ENCODE assay signal across 8 mouse cellular contexts in the genomic region with DNA sequence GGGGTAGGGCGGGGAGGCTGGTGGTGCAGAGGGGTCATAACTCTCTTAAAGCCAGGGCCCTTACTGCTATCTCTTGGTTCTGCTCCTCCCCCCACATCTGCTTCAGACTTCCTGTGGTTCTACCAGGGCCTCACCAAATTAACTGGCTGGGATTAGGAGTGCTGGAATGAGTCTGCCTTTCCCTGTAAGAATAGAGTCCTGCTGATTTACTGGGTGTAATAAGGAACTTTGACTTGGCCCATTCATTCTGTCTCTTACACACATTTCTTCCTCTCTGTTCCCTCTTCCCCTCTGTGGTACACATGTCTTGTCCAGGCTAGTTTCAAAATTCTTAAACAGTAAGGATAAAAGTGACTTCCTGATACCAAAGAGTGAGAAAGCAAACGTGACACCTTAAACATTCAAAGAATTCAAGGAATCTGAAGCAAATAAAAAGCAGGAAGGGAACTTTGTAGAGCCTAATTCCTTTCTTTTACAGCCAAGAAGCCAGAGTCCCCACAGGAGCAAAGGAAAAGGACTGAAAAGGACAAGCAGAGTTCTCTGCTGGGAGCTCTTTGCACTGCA. TPM values are rescaled to one million over a fixed set of nuclear protein-coding genes. Genes with fewer than 3 reads are reported as not detected.
DNase-seq lines count a peak whose midpoint lies in the region; ATAC-seq and TF ChIP-seq lines count a peak whose summit lies in the region.

No protein-coding gene starts in this region.

- peak overlapping the region; percentile 54 for H3K27ac ChIP-seq in hindbrain, embryonic 16.5 days (ENCODE audit: low read depth, low read length)

- no peak overlapping the region for H3K4me2 ChIP-seq in hindbrain, embryonic 16.5 days (ENCODE audit: low read length)

- H3K4me1 ChIP-seq in hindbrain, embryonic 16.5 days (ENCODE audit: control insufficient read depth, insufficient read depth, low read depth, low read length): peaks cover 5% of the 10 kb centered on the region

- no peaks in the 10 kb centered on the region for H3K36me3 ChIP-seq in hindbrain, embryonic 16.5 days (ENCODE audit: control insufficient read depth, insufficient read depth, low read length)

- no peak for ATAC-seq in hindbrain, embryonic 16.5 days
- ATAC-seq in megakaryocyte progenitor cell, adult 5-6 weeks (replicated peaks; ENCODE audit: poor library complexity): peak; percentile 24

- no peak overlapping the region for H3K4me3 ChIP-seq in hindbrain, embryonic 16.5 days (ENCODE audit: low read length)

- H3K27me3 ChIP-seq in hindbrain, embryonic 16.5 days (replicated peaks; ENCODE audit: control insufficient read depth, insufficient read depth, low read length): no peaks in the 10 kb centered on the region

- TF ChIP-seq POLR2A in brain, embryonic 14.5 days (IDR thresholded peaks at IDR 0.05; ENCODE audit: borderline replicate concordance, extremely low read depth, insufficient read depth, insufficient read length, poor library complexity, severe bottlenecking): no peak

- 18% methylated on average over 2 of the region's 2 CpGs for WGBS in hindbrain, embryonic 16.5 days

- no peaks in the 10 kb centered on the region for H3K9me3 ChIP-seq in hindbrain, embryonic 16.5 days (ENCODE audit: control insufficient read depth, low read length)

- peak; percentile 35 for DNase-seq in heart, adult 8-10 months (ENCODE audit: low spot score)
- DNase-seq in heart, adult 18-20 months: no peak
- DNase-seq in brain, embryonic 14.5 days (ENCODE audit: low read depth): peak; percentile 27
- DNase-seq in thymus, adult 18-20 months: no peak
- no peak for DNase-seq in adrenal gland, adult (ENCODE audit: inconsistent age in 2 of 2, low spot score in 1 of 2)
- DNase-seq in thymus, postnatal 0 days (ENCODE audit: low spot score): no peak

- H3K9ac ChIP-seq in hindbrain, embryonic 16.5 days (ENCODE audit: low read depth, low read length): no peak overlapping the region

- TF ChIP-seq CTCF in brain, embryonic 14.5 days (IDR thresholded peaks at IDR 0.05; ENCODE audit: borderline replicate concordance, extremely low read depth, insufficient read depth, insufficient read length): no peak

RNA-seq across cellular contexts. Expression of a gene that starts 3.1 kb away (rescaled TPM):
- 1 to 10 TPM; 2.5 TPM for total RNA-seq in heart, adult 8-10 months (2022)
- 1 to 10 TPM; 1.6 to 2.1 TPM for total RNA-seq in heart, adult 18-20 months (2021)
- 3.6 and 4.2 TPM in 2 replicates for polyA plus RNA-seq in brain, embryonic 14.5 days (2012; rRNA removed)
- 3.6 and 3.7 TPM in 2 replicates for polyA plus RNA-seq in hindbrain, embryonic 16.5 days (2015; fragmentation: Nextera tagmentation; extraction: Ambion mirVana)
- total RNA-seq in megakaryocyte progenitor cell, adult 5-6 weeks (2015): 17.2 and 21.6 TPM in 2 replicates
- total RNA-seq in megakaryocyte progenitor cell, adult 5-6 weeks (2017): 10.3 and 14.5 TPM in 2 replicates
- 60.6 and 60.9 TPM in 2 replicates for polyA plus RNA-seq in thymus, postnatal 0 days (2015; fragmentation: Nextera tagmentation; extraction: Ambion mirVana)

Comparison
In these comparisons a context has a peak if more than half of its experiments do, and no peak if none do; other contexts are left out.
1. DNase-seq: peak in heart, adult 8-10 months (single experiment) and brain, embryonic 14.5 days (single experiment); none in heart, adult 18-20 months (0 of 2), thymus, adult 18-20 months (0 of 2), adrenal gland, adult (0 of 2) and thymus, postnatal 0 days (single experiment).